In genomic region chr7:103305348-103305747, GRCm38 (mm10) we compare ENCODE assay signal across 20 mouse cellular contexts. TPM values are rescaled to one million over a fixed set of nuclear protein-coding genes. Genes with fewer than 3 reads are reported as not detected.
DNase-seq lines count a peak whose midpoint lies in the region.
"Not testable (repeated sequence)": the region's sequence is repeated elsewhere in the genome, so short reads cannot be mapped to it uniquely, and the experiment has no call there.
"Had no signal": no experiment of that assay in that cellular context is flagged by ENCODE, and none has a peak within 500 bp of the region (broad histone marks: within the 10 kb centered on the region; RNA-seq: fewer than 3 reads in every experiment).

TSS of gene Olfr596 (plus strand) at chr7:103305648.

- H3K27me3 ChIP-seq in heart, embryonic 10.5 days (ENCODE audit: insufficient read depth, poor library complexity, severe bottlenecking) = not testable (repeated sequence)

- not testable (repeated sequence) for H3K4me3 ChIP-seq in heart, embryonic 10.5 days

- not testable (repeated sequence) for H3K9me3 ChIP-seq in heart, embryonic 10.5 days

- DNase-seq in gastrocnemius, postnatal 10 days = peak; percentile 2
- DNase-seq in heart, embryonic 10.5 days (ENCODE audit: low spot score) = peak; percentile 62

- WGBS in heart, embryonic 10.5 days = 73% methylated on average over 2 of the region's 2 CpGs

- not testable (repeated sequence) for H3K36me3 ChIP-seq in heart, embryonic 10.5 days

- not testable (repeated sequence) for H3K27ac ChIP-seq in heart, embryonic 10.5 days

- not testable (repeated sequence) for H3K4me1 ChIP-seq in heart, embryonic 10.5 days

RNA-seq across cellular contexts. Expression of gene Olfr596, which starts in this region (rescaled TPM):
- total RNA-seq in gastrocnemius, postnatal 10 days (2021) = not detected
- polyA plus RNA-seq in heart, embryonic 10.5 days (2016; fragmentation: Nextera tagmentation; extraction: Ambion mirVana) = not detected in 2 replicates
- total RNA-seq: adrenal gland, adult 18-20 months; adrenal gland, adult 2 months; adrenal gland, adult 8-10 months; adrenal gland, postnatal 10 days; adrenal gland, postnatal 14 days; adrenal gland, postnatal 25 days; adrenal gland, postnatal 36 days; adrenal gland, postnatal 4 days; CH12.LX; ES-E14; G1E; MEL had no signal
- polyA plus RNA-seq: activated CD4-positive, CD25-positive, alpha-beta regulatory T cell, adult 4 months; adrenal gland, adult 2 months; brain, embryonic 14.5 days; C2C12; CD4-positive, CD25-positive, alpha-beta regulatory T cell, adult 4 months; cerebellum, adult 2 months; G1E; Patski had no signal

Comparison
In these comparisons a context has a peak if more than half of its experiments do, and no peak if none do; other contexts are left out.
1. Peak in DNase-seq in gastrocnemius, postnatal 10 days; RNA of the gene not detected or under 1 TPM.
2. Peak in DNase-seq in heart, embryonic 10.5 days; RNA of the gene not detected or under 1 TPM.